Mouse (Mus musculus) macrophage (primary cell): ENCODE data around the gene Phf12. TPM values are rescaled to one million over a fixed set of nuclear protein-coding genes. Genes with fewer than 3 reads are reported as not detected.
A peak's percentile ranks its signal among the peaks of the same experiment; 100 is the strongest.

Experiments
- H3K27ac ChIP-seq: fragments of 350-480 bp; formaldehyde crosslinking; 2 replicates; pipeline ENCODE4 v1.9.0; 2021
- H3K36me3 ChIP-seq: fragments of 350-480 bp; formaldehyde crosslinking; 2 replicates; pipeline ENCODE4 v1.9.0; 2021; ENCODE audit errors: inconsistent target
- H3K4me3 ChIP-seq: fragments of 350-480 bp; formaldehyde crosslinking; 2 replicates; pipeline ENCODE4 v1.9.0; 2021; ENCODE audit errors: inconsistent target
- H3K79me2 ChIP-seq: fragments of 350-480 bp; formaldehyde crosslinking; 2 replicates; pipeline ENCODE4 v1.9.0; 2021; ENCODE audit errors: inconsistent target
- WGBS: methylation state at CpG from one replicate; pipeline ENCODE4 v1.1.7; 2026; ENCODE audit warnings: inconsistent platforms; ENCODE audit not compliant: missing documents; 5-methylcytosine and 5-hydroxymethylcytosine counted together
- polyA plus RNA-seq: library from polyadenylated mRNA; stranded (reverse); fragments of 250-400 nt; gene quantifications from 3 replicates; pipeline ENCODE4 v1.2.4, GENCODE M21; 2018; ENCODE audit warnings: inconsistent platforms
- total RNA-seq, 78 experiments: library from RNA; depleted of rRNA; stranded (reverse); fragments of 250-400 nt; gene quantifications; 1 replicate in 9 of 78; 2 replicates in 24 of 78; 3 replicates in 43 of 78; 4 replicates in 2 of 78; pipeline ENCODE4 v1.2.4; 2018; ENCODE audit warnings: inconsistent platforms in 56 of 78

The Phf12 gene
- total RNA-seq (2018; cell fraction: chromatin; rRNA removed) = 100 to 1,000 TPM in 19 of 26 experiments, 10 to 100 TPM in 7; 44.2 to 268 (median 161) TPM
- 10 to 100 TPM in 24 of 26 experiments, 1 to 10 TPM in 2; 8.8 to 48.0 (median 30.4) TPM for total RNA-seq (2018; cell fraction: cytosol; rRNA removed)
- 100 to 1,000 TPM in 14 of 26 experiments, 10 to 100 TPM in 12; 25.7 to 135 (median 107) TPM for total RNA-seq (2018; cell fraction: nucleus; rRNA removed)
- polyA plus RNA-seq = 22.0 to 26.4 TPM (median 26.0 TPM) in 3 replicates

DNA sequence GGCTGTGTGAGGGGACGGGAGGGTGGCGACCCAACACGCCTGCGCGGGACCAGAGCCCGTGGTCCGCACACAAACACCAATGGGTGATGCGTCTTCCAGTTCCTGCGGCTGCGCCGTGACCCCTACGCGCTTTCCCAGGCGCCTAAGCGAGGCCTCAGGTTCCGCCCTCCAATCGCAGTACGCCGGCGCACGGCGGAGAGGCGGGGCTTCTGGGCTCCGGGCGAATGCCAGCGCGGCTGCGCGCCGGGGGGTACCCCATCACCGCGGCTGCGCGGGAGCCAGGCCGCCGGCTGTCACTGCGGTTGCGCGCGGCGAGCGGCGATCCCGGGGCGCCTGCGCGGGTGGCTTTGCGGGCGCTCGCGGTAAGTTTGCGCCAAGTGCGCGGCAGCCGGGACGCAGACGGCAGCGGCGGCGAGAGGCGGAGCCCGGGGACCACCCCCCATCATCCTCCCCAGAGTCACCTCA lies at the start of gene Phf12:
Phf12 (plus strand) TSS at position 314 of the 465 bp plus-strand sequence.
- peaks cover 43% of the 10 kb centered on the region for H3K79me2 ChIP-seq
- H3K4me3 ChIP-seq = peak within 1 kb of the TSS; percentile 98
- 0% methylated on average over 27 of the region's 62 CpGs for WGBS
- H3K27ac ChIP-seq = peak within 1 kb of the TSS; percentile 93
- H3K36me3 ChIP-seq = 0 out of 2 replicates have a peak, but pooled peaks cover 7% of the 10 kb centered on the region

DNA sequence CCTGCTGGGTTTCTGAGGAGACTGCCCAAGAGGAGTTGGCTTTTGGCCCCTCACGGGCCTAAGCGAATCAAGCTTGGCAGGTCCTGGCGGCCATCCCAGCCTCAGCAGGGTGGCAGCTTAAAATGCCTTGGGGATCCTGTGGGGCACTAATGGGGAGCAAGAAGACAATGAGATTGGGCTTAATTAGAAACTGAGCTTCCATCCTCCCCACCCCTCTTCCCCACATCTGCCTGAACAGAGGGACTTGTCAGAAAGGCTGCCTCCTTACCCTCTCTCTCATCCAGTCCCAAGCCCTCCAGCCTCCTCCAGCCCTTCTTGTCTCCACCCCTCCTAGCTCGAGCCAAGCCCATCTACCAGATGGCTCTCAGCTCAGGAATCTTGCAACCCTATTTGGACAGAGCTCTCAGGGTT lies 48.4 kb upstream of the Phf12 start:
- no peaks in the 10 kb centered on the region for H3K79me2 ChIP-seq
- H3K36me3 ChIP-seq = no peaks in the 10 kb centered on the region
- 1% methylated on average over 4 of the region's 4 CpGs for WGBS
- no peak overlapping the region for H3K27ac ChIP-seq
- no peak overlapping the region for H3K4me3 ChIP-seq

DNA sequence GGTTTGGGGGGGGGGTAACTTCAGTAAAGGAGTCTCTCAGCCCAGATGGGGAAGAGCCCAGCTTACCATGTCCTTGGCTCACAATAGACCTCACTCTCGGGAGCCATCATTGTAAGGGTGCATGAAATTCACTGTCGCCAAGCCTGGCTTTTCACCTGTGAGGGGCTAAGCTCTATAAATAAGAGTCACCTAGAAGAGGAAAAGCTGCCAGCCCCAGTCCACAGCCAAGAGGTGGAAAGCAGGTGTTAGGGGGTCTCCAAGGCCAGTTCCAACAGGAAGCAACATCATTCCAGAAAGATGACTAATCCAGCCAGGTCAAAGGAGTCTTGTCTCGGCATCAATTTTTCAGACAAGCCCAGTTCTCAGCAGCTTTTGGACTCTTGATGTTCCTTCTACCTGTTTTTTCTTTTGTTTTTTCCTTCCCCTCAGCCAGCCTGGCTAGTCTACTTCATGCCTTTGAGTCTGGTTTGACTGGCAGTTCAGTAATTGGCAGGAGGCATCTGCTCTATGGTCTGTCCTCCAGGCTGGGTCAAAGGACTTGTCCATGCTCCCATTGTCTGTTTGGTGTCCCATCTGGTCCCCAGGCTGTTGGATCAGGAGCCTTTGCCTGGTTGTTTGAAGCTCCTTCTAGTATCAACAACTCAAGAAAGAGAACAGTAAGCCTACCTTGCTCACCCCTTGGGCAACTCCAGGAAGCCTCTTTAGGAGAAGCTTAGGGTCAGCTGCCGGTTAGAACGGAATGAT lies 47.8 kb upstream of the Phf12 start:
- WGBS = 63% methylated on average over 5 of the region's 5 CpGs
- H3K36me3 ChIP-seq = no peaks in the 10 kb centered on the region
- H3K4me3 ChIP-seq = no peak overlapping the region
- no peak overlapping the region for H3K27ac ChIP-seq
- H3K79me2 ChIP-seq = no peaks in the 10 kb centered on the region

DNA sequence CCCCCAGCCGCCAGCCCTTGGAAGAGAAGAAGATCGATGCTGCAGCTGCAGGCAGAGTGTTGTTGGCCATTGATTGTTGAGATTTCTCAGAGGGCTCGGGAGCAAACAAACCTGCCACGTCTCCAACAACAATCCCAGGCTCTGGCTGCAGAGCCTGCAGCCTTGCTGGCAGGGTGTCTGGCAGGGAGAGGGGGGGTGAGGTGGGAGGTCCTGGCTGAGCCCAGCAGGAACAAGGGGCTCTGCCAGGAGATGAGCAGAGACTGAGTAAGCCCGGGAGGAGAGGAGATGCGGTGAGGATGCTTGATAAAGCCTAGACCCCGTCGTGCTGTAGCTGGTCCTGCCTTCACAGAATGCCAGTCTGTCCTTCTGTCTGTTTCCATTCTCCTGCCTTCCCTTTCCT lies 45.7 kb upstream of the Phf12 start:
- Histone ChIP-seq H3K79me2 (no peaks in the 10 kb centered on the region), H3K27ac (no peak overlapping the region), H3K4me3 (no peak overlapping the region), H3K36me3 (no peaks in the 10 kb centered on the region)
- WGBS = 13% methylated on average over 8 of the region's 8 CpGs

DNA sequence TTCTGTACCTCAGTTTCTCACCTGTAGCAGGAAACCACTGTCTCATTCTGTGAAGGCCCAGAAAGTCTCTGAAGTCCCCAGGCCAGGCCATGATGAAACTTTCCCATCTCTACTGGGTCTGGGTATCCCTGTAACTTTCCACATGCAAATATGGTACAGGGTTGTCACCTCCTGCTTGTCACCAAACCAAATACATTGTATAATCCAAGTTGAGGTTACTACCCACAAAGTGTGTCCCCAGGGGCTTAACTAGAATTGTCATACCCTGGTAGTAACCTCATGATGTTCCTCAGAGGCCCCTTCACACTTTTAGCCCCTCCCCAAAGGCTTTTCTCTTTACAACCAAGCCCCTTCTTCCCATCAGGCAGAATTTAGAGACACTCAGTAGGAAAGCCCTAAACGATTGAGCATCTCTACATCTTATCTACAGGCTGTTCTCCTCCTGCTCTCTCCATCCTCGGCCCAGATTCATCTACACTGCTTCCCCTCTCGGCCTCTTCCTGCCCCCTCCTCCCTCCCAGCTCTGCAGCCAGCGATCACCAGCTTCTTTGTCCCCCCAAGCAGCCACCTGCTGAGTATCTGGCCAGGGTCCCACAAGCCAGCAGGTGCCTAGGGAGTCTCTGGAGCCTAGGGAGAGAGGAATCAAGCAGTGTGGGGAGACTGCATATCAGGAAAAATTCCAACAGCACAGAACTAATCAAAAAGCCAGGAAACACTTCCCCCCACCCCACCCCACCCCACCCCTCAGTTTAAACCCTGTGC lies 44.7 kb upstream of the Phf12 start:
- Histone ChIP-seq H3K79me2 (no peaks in the 10 kb centered on the region), H3K4me3 (no peak overlapping the region), H3K36me3 (no peaks in the 10 kb centered on the region), H3K27ac (no peak overlapping the region)
- 7% methylated on average over 3 of the region's 4 CpGs for WGBS

DNA sequence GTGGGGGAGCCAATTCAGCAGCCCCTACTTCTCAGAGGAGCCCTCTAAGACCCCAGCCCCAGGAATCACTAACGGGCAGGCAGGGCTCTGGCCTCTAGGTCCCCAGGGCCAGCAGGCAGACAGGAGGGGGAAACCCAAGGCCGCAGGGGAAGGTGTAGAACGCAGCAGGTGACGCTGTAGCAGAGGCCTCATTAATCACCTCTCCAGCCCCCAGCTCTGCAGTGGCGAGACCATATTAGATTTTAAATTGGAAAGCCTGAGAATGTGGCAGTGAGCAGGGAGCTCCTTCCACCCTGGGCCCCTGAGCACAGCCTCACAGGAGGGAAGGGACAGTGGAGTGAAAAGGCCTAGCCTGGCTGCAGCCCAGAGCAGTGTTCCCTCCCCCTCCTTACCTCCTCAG lies 40.3 kb upstream of the Phf12 start:
- Histone ChIP-seq H3K36me3 (no peaks in the 10 kb centered on the region), H3K4me3 (no peak overlapping the region), H3K79me2 (no peaks in the 10 kb centered on the region), H3K27ac (no peak overlapping the region)
- 71% methylated on average over 5 of the region's 5 CpGs for WGBS

DNA sequence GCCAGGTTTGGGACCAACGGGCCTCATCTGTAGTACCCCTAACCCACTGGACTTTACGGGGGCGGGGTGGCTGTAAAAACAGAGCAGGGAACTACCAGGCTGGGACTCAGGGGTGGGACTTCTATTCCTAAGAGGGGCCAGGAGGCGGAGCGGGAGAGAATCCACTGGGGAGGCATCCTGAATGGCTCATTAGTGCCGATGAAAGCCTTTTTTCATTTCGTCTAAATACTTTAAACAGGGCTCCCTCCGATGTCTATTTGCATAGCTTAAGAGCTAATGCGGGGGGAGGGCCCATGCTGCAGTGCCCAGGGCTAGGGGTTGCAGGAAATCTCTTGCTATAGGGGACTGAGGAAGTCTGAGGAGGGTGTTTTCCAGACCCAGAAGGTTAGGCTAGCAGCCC lies 34.7 kb upstream of the Phf12 start:
- Histone ChIP-seq H3K36me3 (no peaks in the 10 kb centered on the region), H3K4me3 (no peak overlapping the region), H3K79me2 (no peaks in the 10 kb centered on the region), H3K27ac (no peak overlapping the region)
- 27% methylated on average over 9 of the region's 9 CpGs for WGBS

DNA sequence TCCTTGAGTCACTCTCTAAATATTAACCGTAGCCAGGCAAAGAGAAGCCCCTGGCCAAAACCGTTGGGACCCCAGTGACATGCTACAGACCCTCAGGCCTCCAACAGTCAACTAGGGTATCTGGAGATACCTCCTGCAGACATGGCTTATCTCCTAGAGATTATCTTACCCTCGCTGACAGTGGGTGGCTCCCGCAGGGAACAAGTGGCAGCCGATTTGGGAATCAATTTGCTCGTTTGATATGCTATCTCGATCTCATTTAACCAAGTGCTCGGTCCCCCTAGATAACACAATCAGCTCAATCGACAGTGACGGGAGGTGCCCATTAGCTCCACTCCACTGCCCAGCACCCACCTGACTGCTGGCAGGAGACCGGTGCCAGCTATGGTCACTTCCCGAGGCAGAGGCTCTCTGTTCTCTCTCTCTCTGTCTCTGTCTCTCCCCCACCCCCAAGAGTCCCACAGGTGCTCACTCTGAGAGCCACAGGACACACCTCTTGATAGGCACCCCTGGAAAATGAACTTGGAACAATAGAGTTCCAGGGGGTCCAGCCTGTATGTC lies 32.3 kb upstream of the Phf12 start:
- H3K4me3 ChIP-seq = no peak overlapping the region
- 50% methylated on average over 12 of the region's 12 CpGs for WGBS
- no peaks in the 10 kb centered on the region for H3K79me2 ChIP-seq
- H3K27ac ChIP-seq = no peak overlapping the region
- no peaks in the 10 kb centered on the region for H3K36me3 ChIP-seq

DNA sequence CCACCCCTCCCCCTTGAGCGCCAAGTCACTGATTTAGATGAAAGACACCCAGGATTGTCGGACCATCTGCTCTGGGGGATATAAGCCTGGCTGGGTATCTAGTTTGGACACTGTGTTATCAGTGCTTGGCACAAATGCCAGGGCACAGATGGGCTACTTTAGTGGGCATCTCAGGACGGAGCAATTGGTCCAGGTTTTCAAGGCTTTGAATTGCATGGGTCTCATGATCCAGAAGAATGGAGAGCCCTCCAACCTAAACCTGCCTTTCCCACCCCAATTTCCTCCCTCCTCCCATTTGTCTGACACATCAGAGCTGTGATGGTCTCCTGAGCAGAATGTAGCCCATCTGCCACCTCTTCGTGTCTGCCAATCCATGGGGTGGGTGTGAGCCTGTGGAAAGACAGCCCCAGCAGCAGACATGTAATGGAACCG lies 31.7 kb upstream of the Phf12 start:
- Histone ChIP-seq H3K27ac (no peak overlapping the region), H3K4me3 (no peak overlapping the region), H3K79me2 (no peaks in the 10 kb centered on the region), H3K36me3 (no peaks in the 10 kb centered on the region)
- WGBS = 60% methylated on average over 5 of the region's 5 CpGs

DNA sequence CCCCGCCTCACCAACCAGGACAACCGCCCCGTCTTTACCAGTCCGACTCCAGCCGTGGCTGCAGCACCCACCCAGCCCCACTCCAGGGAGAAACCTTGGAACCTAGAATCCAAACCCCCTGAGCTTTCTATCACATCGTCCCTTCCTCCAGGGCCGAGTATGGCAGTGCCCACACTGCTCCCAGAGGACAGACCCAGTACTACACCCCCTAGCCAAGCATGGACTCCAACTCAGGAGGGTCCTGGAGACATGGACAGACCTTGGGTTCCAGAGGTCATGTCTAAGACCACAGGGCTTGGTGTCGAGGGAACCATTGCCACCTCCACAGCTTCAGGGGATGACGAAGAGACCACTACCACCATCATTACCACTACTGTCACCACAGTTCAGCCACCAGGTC lies 28.9 kb upstream of the Phf12 start:
- Histone ChIP-seq H3K27ac (no peak overlapping the region), H3K36me3 (no peaks in the 10 kb centered on the region), H3K4me3 (no peak overlapping the region), H3K79me2 (no peaks in the 10 kb centered on the region)
- 40% methylated on average over 8 of the region's 9 CpGs for WGBS

DNA sequence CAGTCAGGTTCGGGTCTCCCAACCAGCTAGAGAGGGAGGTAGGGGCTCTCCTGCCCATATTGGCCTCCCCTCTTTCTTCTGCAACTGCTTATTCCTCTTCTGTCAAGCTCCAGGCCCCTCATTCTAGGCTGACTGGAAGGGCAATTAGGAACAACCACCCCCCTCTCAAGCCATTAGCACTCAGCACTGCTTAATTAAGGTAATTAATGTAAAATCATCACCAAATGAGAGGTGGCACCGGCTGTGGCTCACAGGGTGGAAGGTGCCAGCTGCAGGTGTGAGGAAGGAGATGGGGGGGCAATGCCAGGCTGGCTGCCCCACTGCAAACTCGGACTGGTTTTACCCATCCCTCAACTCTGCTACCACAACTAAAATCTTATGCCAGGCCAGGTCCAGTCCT lies 26.1 kb upstream of the Phf12 start:
- Histone ChIP-seq H3K4me3 (no peak overlapping the region), H3K27ac (no peak overlapping the region), H3K79me2 (no peaks in the 10 kb centered on the region), H3K36me3 (no peaks in the 10 kb centered on the region)
- WGBS = 67% methylated on average over 3 of the region's 3 CpGs

DNA sequence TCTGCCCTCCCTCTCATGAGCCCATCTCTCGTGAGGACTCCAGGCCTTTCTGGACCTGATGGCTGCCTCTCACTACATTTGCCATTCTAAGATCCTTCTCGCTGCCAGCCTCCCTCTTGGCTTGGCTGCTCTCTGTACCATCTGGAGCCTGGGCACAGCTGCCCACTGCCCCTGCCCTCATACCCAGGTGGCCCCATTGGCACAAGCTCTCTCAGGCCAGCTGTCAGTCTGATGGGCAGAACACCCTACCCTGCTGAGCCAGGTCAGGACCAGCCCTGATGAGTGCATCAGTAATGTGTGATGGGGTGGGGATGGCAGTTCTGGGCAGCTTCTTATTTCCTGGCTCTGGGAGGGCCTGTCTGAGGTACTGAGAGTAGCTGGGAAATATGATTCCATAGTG lies 24.3 kb upstream of the Phf12 start:
- Histone ChIP-seq H3K36me3 (no peaks in the 10 kb centered on the region), H3K27ac (no peak overlapping the region), H3K4me3 (no peak overlapping the region), H3K79me2 (no peaks in the 10 kb centered on the region)
- 95% methylated on average over 2 of the region's 2 CpGs for WGBS

DNA sequence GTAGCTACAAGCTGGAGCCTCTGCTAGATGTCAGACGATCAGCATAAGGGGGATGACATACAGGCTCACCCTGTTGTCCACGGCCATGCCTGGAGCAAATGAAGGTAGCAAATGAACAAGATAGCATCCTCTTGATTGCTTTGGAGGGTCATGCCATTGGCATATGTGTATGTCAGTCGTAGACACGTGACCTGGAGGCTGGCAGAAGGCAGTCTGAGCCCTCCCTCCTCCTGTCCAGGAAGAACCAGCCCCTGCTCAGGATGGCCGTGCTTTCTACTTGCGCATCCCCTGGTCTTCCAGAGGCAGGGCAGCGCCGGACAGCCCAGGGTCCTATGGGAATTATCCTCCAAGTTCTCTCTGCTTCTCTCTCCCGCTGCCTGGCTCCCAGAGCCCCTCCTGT lies 23.6 kb upstream of the Phf12 start:
- no peaks in the 10 kb centered on the region for H3K36me3 ChIP-seq
- H3K4me3 ChIP-seq = no peak overlapping the region
- H3K79me2 ChIP-seq = no peaks in the 10 kb centered on the region
- WGBS = 76% methylated on average over 9 of the region's 9 CpGs
- no peak overlapping the region for H3K27ac ChIP-seq

DNA sequence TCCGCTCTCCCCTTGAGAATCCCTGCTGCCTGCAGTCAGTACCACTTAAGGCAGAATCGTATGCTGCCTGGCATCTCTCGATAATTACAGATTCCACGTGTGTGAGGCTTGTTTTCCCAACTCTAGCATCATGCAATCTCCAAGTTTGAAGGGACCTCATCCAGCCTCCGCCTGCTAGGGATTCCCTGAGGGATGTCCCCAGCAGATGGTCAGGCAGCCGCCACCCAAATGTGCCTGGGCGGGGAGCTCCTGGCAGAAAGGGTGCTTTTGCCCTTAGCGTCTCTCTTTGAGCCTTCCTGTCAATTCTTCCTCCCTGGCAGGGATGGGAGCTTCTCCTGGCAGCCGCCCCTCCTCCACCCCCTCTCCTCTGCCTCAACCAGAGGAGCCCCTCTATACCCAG lies 22.4 kb upstream of the Phf12 start:
- 63% methylated on average over 9 of the region's 9 CpGs for WGBS
- H3K79me2 ChIP-seq = no peaks in the 10 kb centered on the region
- H3K27ac ChIP-seq = no peak overlapping the region
- H3K4me3 ChIP-seq = no peak overlapping the region
- no peaks in the 10 kb centered on the region for H3K36me3 ChIP-seq

DNA sequence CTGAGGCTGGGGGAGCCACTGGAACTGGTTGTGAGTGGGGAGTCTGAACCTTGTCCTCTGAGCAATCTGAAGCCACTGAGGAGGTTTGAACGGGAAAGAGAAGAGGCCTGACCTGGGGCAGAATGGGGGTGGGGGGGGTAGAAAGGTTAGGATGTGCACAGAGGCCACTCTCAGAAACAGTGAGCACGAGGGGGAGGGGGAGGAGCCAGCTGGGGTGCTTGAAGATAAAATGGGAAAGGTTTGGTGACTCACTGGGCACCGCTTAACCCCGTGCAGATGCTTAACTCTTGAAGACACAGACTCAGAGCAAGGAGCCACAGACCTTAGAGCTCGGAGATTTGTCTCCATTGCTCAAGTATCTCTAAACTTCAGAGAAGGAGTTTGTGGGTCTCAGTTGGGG lies 21.7 kb upstream of the Phf12 start:
- Histone ChIP-seq H3K4me3 (no peak overlapping the region), H3K27ac (no peak overlapping the region), H3K79me2 (no peaks in the 10 kb centered on the region), H3K36me3 (no peaks in the 10 kb centered on the region)
- 38% methylated on average over 4 of the region's 5 CpGs for WGBS
